Mouse (Mus musculus): ENCODE data around the gene Dtymk. TPM values are rescaled to one million over a fixed set of nuclear protein-coding genes. Genes with fewer than 3 reads are reported as not detected.
A peak's percentile ranks its signal among the peaks of the same experiment; 100 is the strongest.
"Not testable (repeated sequence)": the region's sequence is repeated elsewhere in the genome, so short reads cannot be mapped to it uniquely, and the experiment has no call there.

The Dtymk gene
- polyA plus RNA-seq, 1 experiment from 2014 or later = 11.9 TPM

- H3K36me3 ChIP-seq (ENCODE audit: inconsistent target) = peaks cover 66% of the 10 kb centered on the region
- no peaks in the 10 kb centered on the region for H3K79me2 ChIP-seq (ENCODE audit: inconsistent target)
- no peak overlapping the region for H3K27ac ChIP-seq
- no peak overlapping the region for H3K4me3 ChIP-seq (ENCODE audit: inconsistent target)
- 88% methylated on average over 2 of the region's 2 CpGs for WGBS (ENCODE audit: missing documents)
These were observed 14.8 kb downstream of the Dtymk start for GRCm38 (mm10) chr1:93786912-93787311.

GRCm38 (mm10) chr1:93776686-93777085 lies 25.0 kb downstream of the Dtymk start:
- peaks cover 81% of the 10 kb centered on the region for H3K36me3 ChIP-seq (ENCODE audit: inconsistent target)
- no peak overlapping the region for H3K27ac ChIP-seq
- H3K4me3 ChIP-seq (ENCODE audit: inconsistent target) = no peak overlapping the region
- H3K79me2 ChIP-seq (ENCODE audit: inconsistent target) = no peaks in the 10 kb centered on the region
- 100% methylated on average over 5 of the region's 5 CpGs for WGBS (ENCODE audit: missing documents)

- WGBS (ENCODE audit: missing documents) = 95% methylated on average over 3 of the region's 3 CpGs
- peaks cover 39% of the 10 kb centered on the region for H3K36me3 ChIP-seq (ENCODE audit: inconsistent target)
- H3K4me3 ChIP-seq (ENCODE audit: inconsistent target) = no peak overlapping the region
- H3K79me2 ChIP-seq (ENCODE audit: inconsistent target) = peaks cover 55% of the 10 kb centered on the region
- H3K27ac ChIP-seq = no peak overlapping the region
These were observed 31.8 kb downstream of the Dtymk start for GRCm38 (mm10) chr1:93769901-93770300.

GRCm38 (mm10) chr1:93767600-93767999 lies 34.1 kb downstream of the Dtymk start:
- peaks cover 16% of the 10 kb centered on the region for H3K36me3 ChIP-seq (ENCODE audit: inconsistent target)
- peaks cover 72% of the 10 kb centered on the region for H3K79me2 ChIP-seq (ENCODE audit: inconsistent target)
- no peak overlapping the region for H3K27ac ChIP-seq
- WGBS (ENCODE audit: missing documents) = 95% methylated on average over 6 of the region's 6 CpGs
- no peak overlapping the region for H3K4me3 ChIP-seq (ENCODE audit: inconsistent target)

GRCm38 (mm10) chr1:93764871-93765591 lies 36.7 kb downstream of the Dtymk start:
- Histone ChIP-seq H3K4me3 (ENCODE audit: inconsistent target) (no peak overlapping the region), H3K36me3 (ENCODE audit: inconsistent target) (peaks cover 16% of the 10 kb centered on the region), H3K79me2 (ENCODE audit: inconsistent target) (peaks cover 94% of the 10 kb centered on the region), H3K27ac (no peak overlapping the region)
- 79% methylated on average over 9 of the region's 9 CpGs for WGBS (ENCODE audit: missing documents)

GRCm38 (mm10) chr1:93763531-93763930 lies 38.2 kb downstream of the Dtymk start:
- not testable (repeated sequence) for H3K4me3 ChIP-seq (ENCODE audit: inconsistent target); H3K36me3 ChIP-seq (ENCODE audit: inconsistent target); H3K27ac ChIP-seq
- peaks cover 94% of the 10 kb centered on the region for H3K79me2 ChIP-seq (ENCODE audit: inconsistent target)
- WGBS (ENCODE audit: missing documents) = 100% methylated on average over 3 of the region's 3 CpGs

GRCm38 (mm10) chr1:93760076-93760475 lies 41.7 kb downstream of the Dtymk start:
- Histone ChIP-seq H3K79me2 (ENCODE audit: inconsistent target) (peaks cover 93% of the 10 kb centered on the region), H3K27ac (no peak overlapping the region), H3K36me3 (ENCODE audit: inconsistent target) (no peaks in the 10 kb centered on the region), H3K4me3 (ENCODE audit: inconsistent target) (no peak overlapping the region)
- WGBS (ENCODE audit: missing documents) = 92% methylated on average over 1 of the region's 1 CpGs

GRCm38 (mm10) chr1:93756154-93756553 lies 45.6 kb downstream of the Dtymk start:
- Histone ChIP-seq H3K36me3 (ENCODE audit: inconsistent target) (no peaks in the 10 kb centered on the region), H3K4me3 (ENCODE audit: inconsistent target) (peak overlapping the region; percentile 58; the same call in 1 of the 2 replicates), H3K79me2 (ENCODE audit: inconsistent target) (peaks cover 86% of the 10 kb centered on the region), H3K27ac (no peak overlapping the region)

- Histone ChIP-seq H3K27ac (0 out of 2 replicates have a peak overlapping the region, but pooled peaks have one; percentile 7), H3K36me3 (ENCODE audit: inconsistent target) (peaks cover under 1% of the 10 kb centered on the region; the same call in 1 of the 2 replicates), H3K79me2 (ENCODE audit: inconsistent target) (peaks cover 80% of the 10 kb centered on the region), H3K4me3 (ENCODE audit: inconsistent target) (peak overlapping the region; percentile 58)
- WGBS (ENCODE audit: missing documents) = 40% methylated on average over 7 of the region's 7 CpGs
These were observed 46.1 kb downstream of the Dtymk start for GRCm38 (mm10) chr1:93755618-93756017.

- peaks cover 4% of the 10 kb centered on the region; the same call in 1 of the 2 replicates for H3K36me3 ChIP-seq (ENCODE audit: inconsistent target)
These were observed 46.5 kb downstream of the Dtymk start for GRCm38 (mm10) chr1:93755291-93755610.

GRCm38 (mm10) chr1:93754573-93755290 lies 47.0 kb downstream of the Dtymk start, which contains the start of gene Thap4:
Gene Thap4, minus strand, starts transcription at chr1:93754864.
- H3K27ac ChIP-seq = 0 out of 2 replicates have a peak within 1 kb of the TSS, but pooled peaks have one; percentile 7
- under 1% methylated on average over 94 of the region's 121 CpGs for WGBS (ENCODE audit: missing documents)

More at GRCm38 (mm10) chr1:93755291-93755610, 46.5 kb downstream of the Dtymk start:
- 0 out of 2 replicates have a peak overlapping the region, but pooled peaks have one; percentile 7 for H3K27ac ChIP-seq
- WGBS (ENCODE audit: missing documents) = under 1% methylated on average over 13 of the region's 13 CpGs
- peak overlapping the region; percentile 58 for H3K4me3 ChIP-seq (ENCODE audit: inconsistent target)
- peaks cover 77% of the 10 kb centered on the region for H3K79me2 ChIP-seq (ENCODE audit: inconsistent target)

GRCm38 (mm10) chr1:93753911-93754572 lies 47.7 kb downstream of the Dtymk start:
- Histone ChIP-seq H3K36me3 (ENCODE audit: inconsistent target) (peaks cover 11% of the 10 kb centered on the region), H3K27ac (no peak overlapping the region), H3K4me3 (ENCODE audit: inconsistent target) (peak overlapping the region; percentile 47), H3K79me2 (ENCODE audit: inconsistent target) (peaks cover 65% of the 10 kb centered on the region)
- WGBS (ENCODE audit: missing documents) = under 1% methylated on average over 58 of the region's 59 CpGs

More at GRCm38 (mm10) chr1:93754573-93755290, 47.0 kb downstream of the Dtymk start, which contains the start of gene Thap4:
- H3K4me3 ChIP-seq (ENCODE audit: inconsistent target) = peak within 1 kb of the TSS; percentile 58
- peaks cover 72% of the 10 kb centered on the region for H3K79me2 ChIP-seq (ENCODE audit: inconsistent target)
- H3K36me3 ChIP-seq (ENCODE audit: inconsistent target) = peaks cover 7% of the 10 kb centered on the region

- Histone ChIP-seq H3K36me3 (ENCODE audit: inconsistent target) (peaks cover 11% of the 10 kb centered on the region), H3K79me2 (ENCODE audit: inconsistent target) (peaks cover 37% of the 10 kb centered on the region), H3K27ac (no peak within 1 kb of the TSS), H3K4me3 (ENCODE audit: inconsistent target) (no peak within 1 kb of the TSS)
- WGBS (ENCODE audit: missing documents) = 95% methylated on average over 6 of the region's 6 CpGs
These were observed 50.4 kb downstream of the Dtymk start, which contains the start of gene Atg4b for GRCm38 (mm10) chr1:93751290-93751689. Gene Atg4b, plus strand, starts transcription at chr1:93751500.

- Histone ChIP-seq H3K79me2 (ENCODE audit: inconsistent target) (peaks cover 36% of the 10 kb centered on the region; the same call in 1 of the 2 replicates), H3K36me3 (ENCODE audit: inconsistent target) (peaks cover 11% of the 10 kb centered on the region), H3K4me3 (ENCODE audit: inconsistent target) (no peak overlapping the region), H3K27ac (no peak overlapping the region)
- WGBS (ENCODE audit: missing documents) = 83% methylated on average over 1 of the region's 1 CpGs
These were observed 53.2 kb downstream of the Dtymk start for GRCm38 (mm10) chr1:93748539-93748938.

Data from macrophage (primary cell).